Mouse (Mus musculus) forebrain, embryonic 11.5 days (tissue): ENCODE measurements at regions not wholly inside any gene's neighbourhood (a gene's known extent, or its start where the extent isn't known, plus 50 kb on each side); places are given as distances from the start of the nearest gene placed in this dataset.
"Not testable (repeated sequence)": the region's sequence is repeated elsewhere in the genome, so short reads cannot be mapped to it uniquely, and the experiment has no call there.

Source experiments
- ATAC-seq: fragments of 200-750 bp; cut with Nextera tagmentation; replicated peaks from 2 replicates; pipeline ENCODE4 v1.8.0; 2017; ENCODE audit warnings: moderate TSS enrichment; ENCODE audit not compliant: low FRiP score
- DNase-seq: peaks from one replicate; pipeline ENCODE4 v3.0.0-alpha.2; 2017; ENCODE audit warnings: low spot score
- H3K27ac ChIP-seq: fragments of 300-500 bp; sonication (generic); 2 replicates; pipeline ENCODE4 v1.5.1; 2014; ENCODE audit warnings: low read depth, low read length
- H3K27me3 ChIP-seq: fragments of 300-500 bp; sonication (generic); 2 replicates; pipeline ENCODE4 v1.6.1; 2014; ENCODE audit warnings: mild to moderate bottlenecking, low read length, mixed read lengths; ENCODE audit not compliant: control insufficient read depth, insufficient read depth
- H3K36me3 ChIP-seq: fragments of 300-500 bp; sonication (generic); 2 replicates; pipeline ENCODE4 v1.6.1; 2014; ENCODE audit warnings: mild to moderate bottlenecking, low read length, moderate library complexity, mixed read lengths; ENCODE audit not compliant: control insufficient read depth, insufficient read depth
- H3K4me1 ChIP-seq: fragments of 300-500 bp; sonication (generic); replicated peaks from 2 replicates; pipeline ENCODE4 v1.6.1; 2014; ENCODE audit warnings: low read length, mixed read lengths; ENCODE audit not compliant: control insufficient read depth, insufficient read depth
- H3K4me2 ChIP-seq: fragments of 300-500 bp; sonication (generic); 2 replicates; pipeline ENCODE4 v1.6.1; 2014; ENCODE audit warnings: low read depth, mild to moderate bottlenecking, low read length, moderate library complexity, mixed read lengths; ENCODE audit not compliant: severe bottlenecking
- H3K4me3 ChIP-seq: fragments of 300-500 bp; sonication (generic); 2 replicates; pipeline ENCODE4 v1.5.1; 2014; ENCODE audit warnings: low read depth, low read length
- H3K9ac ChIP-seq: fragments of 300-500 bp; sonication (generic); 2 replicates; pipeline ENCODE4 v1.6.1; 2014; ENCODE audit warnings: low read length
- H3K9me3 ChIP-seq: fragments of 300-500 bp; sonication (generic); 2 replicates; pipeline ENCODE4 v1.6.1; 2016; ENCODE audit warnings: low read length, mixed read lengths; ENCODE audit not compliant: control insufficient read depth
- WGBS: fragments of 180-500 bp; shearing (Covaris S2); extraction: QIAGEN DNeasy Blood & Tissue Kit; methylation state at CpG from one replicate; pipeline ENCODE4 v1.1.7; 2014; 5-methylcytosine and 5-hydroxymethylcytosine counted together

DNA sequence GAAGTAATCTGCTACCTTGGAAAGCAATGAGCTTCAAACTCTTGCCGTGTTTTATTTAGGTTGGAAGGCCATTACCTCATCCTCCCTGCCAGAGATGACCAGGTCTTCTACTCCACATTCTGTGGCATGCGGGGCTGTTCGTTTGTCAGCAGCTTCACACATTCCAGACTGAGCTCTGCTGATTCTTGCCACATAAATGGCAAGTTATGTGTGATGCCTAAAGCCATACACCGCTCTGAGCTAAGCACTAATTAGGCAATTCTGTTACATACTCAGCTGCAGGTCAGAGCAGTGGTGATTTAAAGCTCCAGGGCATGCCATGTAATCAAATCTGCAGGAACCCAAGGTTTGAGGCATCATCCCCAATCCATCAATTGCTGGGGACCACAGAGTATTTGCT is 106.8 kb upstream of the Mad2l1 start:
- WGBS: 67% methylated on average over 4 of the region's 4 CpGs
- no peak overlapping the region for H3K27ac ChIP-seq
- ATAC-seq (no peak), DNase-seq (no peak)
- no peaks in the 10 kb centered on the region for H3K4me1 ChIP-seq
- no peak overlapping the region for H3K4me3 ChIP-seq
- H3K36me3 ChIP-seq: no peaks in the 10 kb centered on the region
- no peaks in the 10 kb centered on the region for H3K27me3 ChIP-seq
- H3K9me3 ChIP-seq: no peaks in the 10 kb centered on the region
- H3K9ac ChIP-seq: no peak overlapping the region
- H3K4me2 ChIP-seq: no peak overlapping the region

DNA sequence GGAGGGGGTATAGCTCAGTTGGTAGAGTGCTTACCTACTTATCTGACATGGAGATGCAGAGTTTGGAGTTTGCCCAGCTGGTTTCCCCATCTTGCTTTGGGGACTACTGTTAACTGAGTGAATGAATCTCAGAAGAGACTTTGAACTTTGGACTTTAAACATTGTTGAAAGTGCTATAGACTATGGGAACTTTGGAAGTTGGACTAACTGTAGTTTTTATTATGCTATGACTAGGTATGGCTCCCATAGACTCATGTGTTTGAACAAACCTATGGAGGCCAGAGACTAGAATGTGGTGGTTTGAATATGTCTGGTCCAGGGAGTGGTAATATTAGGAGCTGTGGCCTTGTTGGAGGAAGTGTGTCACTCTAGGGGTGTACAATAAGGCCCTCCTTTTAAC is 84.8 kb upstream of the Mad2l1 start:
- H3K9ac ChIP-seq, ATAC-seq, H3K27me3 ChIP-seq, H3K27ac ChIP-seq, H3K36me3 ChIP-seq, H3K4me3 ChIP-seq, DNase-seq, H3K4me2 ChIP-seq, H3K9me3 ChIP-seq, H3K4me1 ChIP-seq: not testable (repeated sequence)

DNA sequence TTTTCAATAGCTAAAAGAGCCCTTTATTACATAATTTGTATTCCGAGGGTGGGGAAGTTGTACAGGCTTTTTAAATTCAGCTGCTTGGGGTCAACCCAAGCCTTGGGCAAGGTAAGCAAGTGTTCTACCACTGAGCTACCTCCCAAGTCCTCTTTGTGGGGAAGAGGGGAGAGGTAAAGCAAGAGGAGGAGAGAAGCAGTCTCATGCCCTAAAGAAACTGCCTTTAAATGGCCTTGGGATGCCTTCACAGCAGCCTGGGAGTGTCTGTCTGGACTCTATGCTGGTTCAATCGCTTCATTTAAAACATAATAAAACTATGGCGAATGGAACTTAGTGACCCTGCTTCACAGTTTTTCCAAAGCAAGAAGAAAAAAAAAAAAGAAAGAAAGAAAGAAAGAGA is 77.0 kb upstream of the Mad2l1 start:
- DNase-seq: no peak
- H3K4me1 ChIP-seq: no peaks in the 10 kb centered on the region
- H3K27ac ChIP-seq: peak overlapping the region; percentile 19; the same call in 1 of the 2 replicates
- no peak overlapping the region for H3K4me3 ChIP-seq
- H3K4me2 ChIP-seq: no peak overlapping the region
- H3K9me3 ChIP-seq: no peaks in the 10 kb centered on the region
- H3K9ac ChIP-seq: no peak overlapping the region
- no peaks in the 10 kb centered on the region for H3K36me3 ChIP-seq
- no peaks in the 10 kb centered on the region for H3K27me3 ChIP-seq
- no peak for ATAC-seq
- WGBS: 49% methylated on average over 3 of the region's 3 CpGs

DNA sequence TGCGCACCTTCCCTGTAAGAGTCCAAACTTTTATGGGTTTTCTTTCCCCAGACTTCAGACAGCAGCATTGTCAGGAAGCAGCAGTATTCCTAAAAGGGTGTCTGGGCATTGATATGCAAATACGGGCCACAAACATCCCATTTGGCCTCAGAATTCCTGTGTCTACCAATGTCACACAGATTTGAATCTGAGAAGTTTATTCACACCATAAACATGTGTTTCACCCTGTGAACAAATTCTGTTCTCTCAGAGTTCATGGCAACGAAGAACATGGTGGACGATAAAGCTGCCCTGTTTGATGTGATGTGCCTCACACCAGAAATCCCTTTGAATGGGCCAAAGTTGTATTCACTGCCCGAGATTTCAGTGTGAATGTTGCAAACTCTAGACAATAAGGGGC is 70.7 kb upstream of the Mad2l1 start:
- Histone ChIP-seq H3K4me1 (no peaks in the 10 kb centered on the region), H3K4me2 (no peak overlapping the region), H3K27me3 (no peaks in the 10 kb centered on the region), H3K9ac (no peak overlapping the region), H3K4me3 (no peak overlapping the region), H3K27ac (no peak overlapping the region), H3K9me3 (no peaks in the 10 kb centered on the region), H3K36me3 (no peaks in the 10 kb centered on the region)
- WGBS: 34% methylated on average over 4 of the region's 5 CpGs
- ATAC-seq (peak; percentile 85), DNase-seq (no peak)

- peak; percentile 51 for ATAC-seq
- DNase-seq: no peak
- 72% methylated on average over 11 of the region's 11 CpGs for WGBS
Measured at GRCm38 (mm10) chr6:66465137-66465853, 69.9 kb upstream of the Mad2l1 start.

GRCm38 (mm10) chr6:66466757-66467156 is 68.4 kb upstream of the Mad2l1 start:
- 44% methylated on average over 3 of the region's 3 CpGs for WGBS
- no peaks in the 10 kb centered on the region for H3K36me3 ChIP-seq
- H3K27me3 ChIP-seq: no peaks in the 10 kb centered on the region
- no peaks in the 10 kb centered on the region for H3K4me1 ChIP-seq
- H3K4me2 ChIP-seq: no peak overlapping the region
- ATAC-seq: no peak
- no peak overlapping the region for H3K27ac ChIP-seq
- no peaks in the 10 kb centered on the region for H3K9me3 ChIP-seq
- no peak overlapping the region for H3K4me3 ChIP-seq
- H3K9ac ChIP-seq: no peak overlapping the region
- DNase-seq: no peak

More at GRCm38 (mm10) chr6:66465137-66465853, 69.9 kb upstream of the Mad2l1 start:
- no peaks in the 10 kb centered on the region for H3K27me3 ChIP-seq
- H3K27ac ChIP-seq: 0 out of 2 replicates have a peak overlapping the region, but pooled peaks have one; percentile 32
- H3K4me3 ChIP-seq: no peak overlapping the region
- no peaks in the 10 kb centered on the region for H3K4me1 ChIP-seq
- no peaks in the 10 kb centered on the region for H3K9me3 ChIP-seq
- no peaks in the 10 kb centered on the region for H3K36me3 ChIP-seq
- H3K4me2 ChIP-seq: no peak overlapping the region
- H3K9ac ChIP-seq: no peak overlapping the region

GRCm38 (mm10) chr6:66470627-66471249 is 64.5 kb upstream of the Mad2l1 start:
- H3K4me2 ChIP-seq: no peak overlapping the region
- no peaks in the 10 kb centered on the region for H3K4me1 ChIP-seq
- no peak overlapping the region for H3K4me3 ChIP-seq
- 89% methylated on average over 4 of the region's 4 CpGs for WGBS
- peak; percentile 27; the same call in 1 of the 2 replicates for ATAC-seq
- no peaks in the 10 kb centered on the region for H3K27me3 ChIP-seq
- no peaks in the 10 kb centered on the region for H3K9me3 ChIP-seq
- DNase-seq: no peak
- no peak overlapping the region for H3K27ac ChIP-seq
- no peaks in the 10 kb centered on the region for H3K36me3 ChIP-seq
- no peak overlapping the region; the same call in 1 of the 2 replicates for H3K9ac ChIP-seq

DNA sequence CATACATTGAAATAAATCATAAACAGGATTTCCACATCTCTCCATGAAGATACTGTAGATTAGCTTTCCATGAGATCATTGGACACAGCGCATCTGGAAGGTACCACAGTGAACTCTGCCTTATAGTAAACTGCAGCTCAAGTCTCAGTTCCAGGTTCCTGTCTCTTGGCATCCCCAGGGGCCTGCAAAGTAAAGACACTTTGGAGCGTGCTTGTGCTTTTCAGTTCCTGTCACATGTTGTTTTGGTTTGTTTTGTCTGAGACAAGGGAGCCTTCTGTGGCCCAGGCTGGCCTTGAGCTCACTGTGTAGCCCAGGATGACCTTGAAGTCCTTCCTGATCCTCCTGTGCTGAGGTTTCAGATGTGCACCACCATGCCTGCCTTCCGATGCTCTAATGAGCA is 63.4 kb upstream of the Mad2l1 start:
- Histone ChIP-seq H3K4me3 (no peak overlapping the region), H3K4me1 (no peaks in the 10 kb centered on the region), H3K4me2 (no peak overlapping the region), H3K9me3 (no peaks in the 10 kb centered on the region), H3K9ac (no peak overlapping the region), H3K27me3 (no peaks in the 10 kb centered on the region), H3K27ac (no peak overlapping the region), H3K36me3 (no peaks in the 10 kb centered on the region)
- 81% methylated on average over 3 of the region's 3 CpGs for WGBS
- ATAC-seq (no peak), DNase-seq (no peak)

GRCm38 (mm10) chr6:66472697-66473096 is 62.5 kb upstream of the Mad2l1 start:
- no peak overlapping the region for H3K9ac ChIP-seq
- no peaks in the 10 kb centered on the region for H3K27me3 ChIP-seq
- H3K27ac ChIP-seq: no peak overlapping the region
- DNase-seq: no peak
- no peak for ATAC-seq
- H3K4me3 ChIP-seq: no peak overlapping the region
- no peaks in the 10 kb centered on the region for H3K36me3 ChIP-seq
- 84% methylated on average over 4 of the region's 4 CpGs for WGBS
- no peak overlapping the region for H3K4me2 ChIP-seq
- no peaks in the 10 kb centered on the region for H3K4me1 ChIP-seq
- no peaks in the 10 kb centered on the region for H3K9me3 ChIP-seq
